Mouse (Mus musculus): ENCODE data around the gene Cttnbp2nl. TPM values are rescaled to one million over a fixed set of nuclear protein-coding genes. Genes with fewer than 3 reads are reported as not detected.

Gene Cttnbp2nl
- total and polyA plus RNA-seq, 3 experiments = 0.02 to 0.11 TPM; not detected in 1

- Histone ChIP-seq H3K9me3 (replicated peaks) (no peaks in the 10 kb centered on the region), H3K4me3 (ENCODE audit: low read depth, low read length) (no peak overlapping the region), H3K36me3 (replicated peaks) (no peaks in the 10 kb centered on the region), H3K27me3 (ENCODE audit: insufficient read depth, low read length) (peaks cover 10% of the 10 kb centered on the region), H3K4me1 (ENCODE audit: insufficient read depth, low read depth, low read length) (no peaks in the 10 kb centered on the region)
- TF ChIP-seq GATA2 (IDR thresholded peaks at IDR 0.05; ENCODE audit: borderline replicate concordance, low read depth, low read length) (no peak), POLR2AphosphoS5 (IDR thresholded peaks at IDR 0.05; ENCODE audit: insufficient replicate concordance, low read depth, low read length) (no peak), CTCF (IDR thresholded peaks at IDR 0.05; ENCODE audit: low read depth, low read length) (no peak), GATA1 (IDR thresholded peaks at IDR 0.05; ENCODE audit: borderline replicate concordance, low read length) (no peak), TAL1 (conservative IDR thresholded peaks at IDR 0.05; ENCODE audit: low read depth, low read length) (no peak)
- DNase-seq (ENCODE audit: low spot score) (no peak), ATAC-seq (ENCODE audit: extremely low read depth, insufficient number of reproducible peaks, low FRiP score, poor library complexity, severe bottlenecking) (no peak)
Observed at GRCm38 (mm10) chr3:105075796-105076195, 22.9 kb upstream of the Cttnbp2nl start.

GRCm38 (mm10) chr3:105072536-105072935, 19.6 kb upstream of the Cttnbp2nl start:
- no peak for TF ChIP-seq GATA1 (IDR thresholded peaks at IDR 0.05; ENCODE audit: borderline replicate concordance, low read length)
- no peak for TF ChIP-seq GATA2 (IDR thresholded peaks at IDR 0.05; ENCODE audit: borderline replicate concordance, low read depth, low read length)
- Histone ChIP-seq H3K9me3 (replicated peaks) (no peaks in the 10 kb centered on the region), H3K4me1 (ENCODE audit: insufficient read depth, low read depth, low read length) (no peaks in the 10 kb centered on the region), H3K36me3 (replicated peaks) (no peaks in the 10 kb centered on the region), H3K27me3 (ENCODE audit: insufficient read depth, low read length) (peaks cover 6% of the 10 kb centered on the region), H3K4me3 (ENCODE audit: low read depth, low read length) (no peak overlapping the region)
- DNase-seq (ENCODE audit: low spot score) (no peak), ATAC-seq (ENCODE audit: extremely low read depth, insufficient number of reproducible peaks, low FRiP score, poor library complexity, severe bottlenecking) (no peak)

GRCm38 (mm10) chr3:105071251-105071650, 18.3 kb upstream of the Cttnbp2nl start:
- ATAC-seq (ENCODE audit: extremely low read depth, insufficient number of reproducible peaks, low FRiP score, poor library complexity, severe bottlenecking) = no peak
- H3K4me1 ChIP-seq (ENCODE audit: insufficient read depth, low read depth, low read length) = no peaks in the 10 kb centered on the region
- no peak for DNase-seq (ENCODE audit: low spot score)
- TF ChIP-seq CTCF (IDR thresholded peaks at IDR 0.05; ENCODE audit: low read depth, low read length) (no peak), TAL1 (conservative IDR thresholded peaks at IDR 0.05; ENCODE audit: low read depth, low read length) (no peak), GATA2 (IDR thresholded peaks at IDR 0.05; ENCODE audit: borderline replicate concordance, low read depth, low read length) (no peak), POLR2AphosphoS5 (IDR thresholded peaks at IDR 0.05; ENCODE audit: insufficient replicate concordance, low read depth, low read length) (no peak), GATA1 (IDR thresholded peaks at IDR 0.05; ENCODE audit: borderline replicate concordance, low read length) (no peak)
- peaks cover 2% of the 10 kb centered on the region; the same call in 1 of the 2 replicates for H3K27me3 ChIP-seq (ENCODE audit: insufficient read depth, low read length)
- H3K36me3 ChIP-seq (replicated peaks) = no peaks in the 10 kb centered on the region
- no peak overlapping the region for H3K4me3 ChIP-seq (ENCODE audit: low read depth, low read length)
- H3K9me3 ChIP-seq (replicated peaks) = no peaks in the 10 kb centered on the region

- DNase-seq (ENCODE audit: low spot score) = no peak
- no peaks in the 10 kb centered on the region for H3K9me3 ChIP-seq (replicated peaks)
- H3K27me3 ChIP-seq (ENCODE audit: insufficient read depth, low read length) = peaks cover 3% of the 10 kb centered on the region; the same call in 1 of the 2 replicates
- no peak for ATAC-seq (ENCODE audit: extremely low read depth, insufficient number of reproducible peaks, low FRiP score, poor library complexity, severe bottlenecking)
- no peak overlapping the region for H3K4me3 ChIP-seq (ENCODE audit: low read depth, low read length)
- no peaks in the 10 kb centered on the region for H3K4me1 ChIP-seq (ENCODE audit: insufficient read depth, low read depth, low read length)
- H3K36me3 ChIP-seq (replicated peaks) = no peaks in the 10 kb centered on the region
- TF ChIP-seq GATA1 (IDR thresholded peaks at IDR 0.05; ENCODE audit: borderline replicate concordance, low read length) (no peak), TAL1 (conservative IDR thresholded peaks at IDR 0.05; ENCODE audit: low read depth, low read length) (no peak), CTCF (IDR thresholded peaks at IDR 0.05; ENCODE audit: low read depth, low read length) (no peak), POLR2AphosphoS5 (IDR thresholded peaks at IDR 0.05; ENCODE audit: insufficient replicate concordance, low read depth, low read length) (no peak), GATA2 (IDR thresholded peaks at IDR 0.05; ENCODE audit: borderline replicate concordance, low read depth, low read length) (no peak)
Observed at GRCm38 (mm10) chr3:105070553-105070952, 17.6 kb upstream of the Cttnbp2nl start.

GRCm38 (mm10) chr3:105066544-105066943, 13.6 kb upstream of the Cttnbp2nl start, which contains the start of gene 4930564D02Rik:
Gene 4930564D02Rik, plus strand, starts transcription at chr3:105066844.
- H3K4me1 ChIP-seq (ENCODE audit: insufficient read depth, low read depth, low read length) = no peaks in the 10 kb centered on the region
- no peak for DNase-seq (ENCODE audit: low spot score)
- no peaks in the 10 kb centered on the region for H3K9me3 ChIP-seq (replicated peaks)
- no peaks in the 10 kb centered on the region for H3K36me3 ChIP-seq (replicated peaks)
- TF ChIP-seq GATA2 (IDR thresholded peaks at IDR 0.05; ENCODE audit: borderline replicate concordance, low read depth, low read length) (no peak), POLR2AphosphoS5 (IDR thresholded peaks at IDR 0.05; ENCODE audit: insufficient replicate concordance, low read depth, low read length) (no peak), CTCF (IDR thresholded peaks at IDR 0.05; ENCODE audit: low read depth, low read length) (no peak), GATA1 (IDR thresholded peaks at IDR 0.05; ENCODE audit: borderline replicate concordance, low read length) (no peak), TAL1 (conservative IDR thresholded peaks at IDR 0.05; ENCODE audit: low read depth, low read length) (no peak)
- H3K4me3 ChIP-seq (ENCODE audit: low read depth, low read length) = no peak within 1 kb of the TSS
- no peak for ATAC-seq (ENCODE audit: extremely low read depth, insufficient number of reproducible peaks, low FRiP score, poor library complexity, severe bottlenecking)
- peaks cover 10% of the 10 kb centered on the region; the same call in 1 of the 2 replicates for H3K27me3 ChIP-seq (ENCODE audit: insufficient read depth, low read length)

GRCm38 (mm10) chr3:105062676-105063075, 9.7 kb upstream of the Cttnbp2nl start:
- H3K9me3 ChIP-seq (replicated peaks) = no peaks in the 10 kb centered on the region
- H3K27me3 ChIP-seq (ENCODE audit: insufficient read depth, low read length) = peaks cover 7% of the 10 kb centered on the region; the same call in 1 of the 2 replicates
- no peaks in the 10 kb centered on the region for H3K36me3 ChIP-seq (replicated peaks)
- 0 out of 2 replicates have a peak, but pooled peaks cover 2% of the 10 kb centered on the region for H3K4me1 ChIP-seq (ENCODE audit: insufficient read depth, low read depth, low read length)
- TF ChIP-seq CTCF (IDR thresholded peaks at IDR 0.05; ENCODE audit: low read depth, low read length) (no peak), GATA1 (IDR thresholded peaks at IDR 0.05; ENCODE audit: borderline replicate concordance, low read length) (no peak), GATA2 (IDR thresholded peaks at IDR 0.05; ENCODE audit: borderline replicate concordance, low read depth, low read length) (no peak), TAL1 (conservative IDR thresholded peaks at IDR 0.05; ENCODE audit: low read depth, low read length) (no peak), POLR2AphosphoS5 (IDR thresholded peaks at IDR 0.05; ENCODE audit: insufficient replicate concordance, low read depth, low read length) (no peak)
- ATAC-seq (ENCODE audit: extremely low read depth, insufficient number of reproducible peaks, low FRiP score, poor library complexity, severe bottlenecking) (no peak), DNase-seq (ENCODE audit: low spot score) (no peak)
- H3K4me3 ChIP-seq (ENCODE audit: low read depth, low read length) = no peak overlapping the region
